Mouse (Mus musculus) erythroblast, embryonic 14.5 days (primary cell): ENCODE measurements around the gene 9530077C05Rik.

Experiments
- GATA1 ChIP-seq: IDR thresholded peaks from 2 replicates; pipeline ENCODE4 v1.6.1; 2012; ENCODE audit warnings: low read length, inconsistent platforms, mixed read lengths
- TAL1 ChIP-seq: IDR thresholded peaks from 3 replicates; pipeline ENCODE4 v1.6.1; 2012; ENCODE audit warnings: low read length, inconsistent platforms, mixed read lengths

- TF ChIP-seq TAL1 = no peak
- no peak for TF ChIP-seq GATA1
Measured at GRCm38 (mm10) chr9:22419877-22420276, 8.6 kb downstream of the 9530077C05Rik start.
